Mouse (Mus musculus): ENCODE data around the gene Enho. TPM values are rescaled to one million over a fixed set of nuclear protein-coding genes. Genes with fewer than 3 reads are reported as not detected.

The Enho gene
- total RNA-seq, 2 experiments from 2014 or later: 62.1 to 66.9 TPM

DNA sequence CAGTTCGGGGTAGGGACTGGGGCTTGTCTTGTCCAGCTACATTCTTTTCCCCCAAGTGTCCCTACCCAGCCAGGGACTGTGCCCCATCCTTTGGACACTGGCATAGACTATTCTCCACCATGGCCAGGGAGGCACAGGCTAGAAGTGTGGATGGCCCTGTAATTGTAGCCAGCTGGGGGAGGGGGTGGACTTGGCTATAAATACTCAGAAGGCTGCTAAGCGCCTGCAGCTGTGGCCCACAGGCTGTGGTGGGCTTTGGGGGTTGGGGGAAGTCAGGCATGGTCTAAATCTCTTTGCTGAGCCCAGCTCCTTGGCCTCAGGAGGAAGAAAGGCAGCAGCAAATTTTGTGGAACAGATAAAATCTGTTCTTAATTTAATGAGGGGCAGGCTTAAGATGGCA is 4.2 kb downstream of the Enho start:
- no peak for DNase-seq (ENCODE audit: extremely low spot score in 1 of 2, low spot score in 1 of 2)

DNA sequence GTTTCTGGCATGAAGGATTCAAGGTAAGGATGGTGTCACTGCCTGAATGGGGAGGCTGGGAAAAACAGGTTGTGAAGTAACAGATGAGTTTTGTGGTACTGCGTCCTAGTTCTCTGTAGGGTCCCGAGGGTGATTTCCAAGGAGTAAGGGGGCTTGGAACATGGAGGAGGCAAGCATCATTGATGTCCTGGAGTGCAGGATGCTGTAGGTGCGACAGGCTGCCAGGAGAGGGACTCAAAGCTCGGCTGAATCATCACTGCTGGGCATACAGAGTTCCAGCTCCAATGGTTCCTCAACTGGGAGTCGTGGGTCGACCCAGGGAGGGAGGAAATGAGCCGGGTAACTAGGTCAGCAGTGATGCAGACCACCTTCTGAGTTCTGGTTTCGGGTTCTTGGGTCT is 4.9 kb downstream of the Enho start:
- no peak for DNase-seq (ENCODE audit: extremely low spot score in 1 of 2, low spot score in 1 of 2)

DNA sequence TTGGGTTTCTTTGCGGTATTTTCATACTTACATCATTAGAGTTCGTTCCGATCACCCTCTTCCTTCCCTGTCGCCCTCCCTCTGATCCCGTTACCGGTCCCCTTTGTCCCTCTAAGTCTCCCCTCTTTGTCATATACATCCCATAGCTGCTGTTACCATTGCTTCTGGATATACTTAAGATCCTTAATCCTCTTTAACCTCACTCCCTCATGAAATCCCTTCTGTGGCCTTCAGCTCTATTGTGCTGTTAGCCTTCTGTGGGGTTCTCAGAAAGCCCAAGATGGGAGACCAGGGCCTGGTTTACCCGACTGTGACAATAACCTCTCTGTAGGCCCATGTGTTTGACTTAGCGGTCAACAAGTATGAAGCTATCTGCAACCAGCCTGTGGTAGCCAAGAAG is 5.5 kb downstream of the Enho start:
- no peak for DNase-seq (ENCODE audit: extremely low spot score in 1 of 2, low spot score in 1 of 2)

DNA sequence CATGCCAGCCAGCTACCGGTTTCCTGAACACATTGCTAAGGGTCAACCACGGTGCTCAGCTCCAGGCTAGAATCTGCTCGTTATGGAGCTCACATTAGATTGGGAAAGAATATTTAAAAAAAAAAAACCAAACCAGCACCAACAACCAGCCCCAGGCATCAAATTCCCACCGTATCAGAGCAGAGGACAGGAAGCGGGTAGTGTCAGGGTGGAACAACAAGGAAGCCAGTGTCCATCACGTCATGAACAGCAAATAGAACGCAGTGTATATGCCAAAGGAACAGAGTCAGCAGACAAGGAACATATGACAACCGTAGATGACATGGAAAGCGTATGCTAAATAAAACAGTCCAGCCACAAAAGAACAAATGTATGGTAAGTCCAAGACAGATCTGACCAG is 7.1 kb downstream of the Enho start:
- DNase-seq (ENCODE audit: extremely low spot score in 1 of 2, low spot score in 1 of 2): no peak

DNA sequence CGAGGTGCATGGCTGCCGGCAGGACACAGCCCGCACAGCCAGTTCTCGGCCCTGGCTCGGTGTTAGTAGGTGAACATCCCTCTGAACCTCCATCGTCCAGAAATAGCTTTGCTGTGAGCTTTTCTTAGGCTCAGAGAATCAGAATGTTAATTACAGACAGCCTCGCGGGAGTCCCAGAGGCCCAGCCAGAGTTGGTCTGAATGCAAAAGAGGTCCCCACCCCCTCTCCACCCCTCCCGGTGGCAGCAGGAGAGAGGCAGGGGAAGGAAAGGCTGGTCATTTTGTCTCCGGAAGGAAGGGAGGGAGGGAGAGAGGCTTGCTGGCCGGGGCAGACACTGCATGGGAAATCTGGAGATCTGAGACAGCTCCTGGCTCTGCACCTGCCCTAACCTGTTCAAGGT is 8.7 kb downstream of the Enho start:
- DNase-seq (ENCODE audit: extremely low spot score in 1 of 2, low spot score in 1 of 2): peak in 1 of 2 experiments; percentile 34

DNA sequence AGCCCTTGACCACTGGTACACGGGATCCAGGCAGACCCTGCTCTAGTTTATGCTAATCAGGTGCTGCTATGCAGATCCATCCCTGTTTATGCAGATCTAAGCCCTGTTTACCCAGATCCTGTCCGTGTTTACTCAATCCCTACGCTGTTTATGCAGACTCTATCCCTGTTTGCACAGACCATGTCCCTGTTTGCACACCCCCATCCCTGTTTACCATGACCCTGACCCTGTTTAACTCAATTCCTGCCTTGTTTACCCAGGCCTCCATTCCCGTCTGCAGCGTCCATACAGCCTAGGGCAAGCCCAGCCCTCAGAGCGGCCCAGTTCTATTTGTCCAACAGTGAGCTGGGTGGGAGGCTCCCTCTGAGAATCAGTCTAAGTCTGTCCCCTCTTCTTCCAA is 9.9 kb downstream of the Enho start:
- DNase-seq (ENCODE audit: extremely low spot score in 1 of 2, low spot score in 1 of 2): no peak

DNA sequence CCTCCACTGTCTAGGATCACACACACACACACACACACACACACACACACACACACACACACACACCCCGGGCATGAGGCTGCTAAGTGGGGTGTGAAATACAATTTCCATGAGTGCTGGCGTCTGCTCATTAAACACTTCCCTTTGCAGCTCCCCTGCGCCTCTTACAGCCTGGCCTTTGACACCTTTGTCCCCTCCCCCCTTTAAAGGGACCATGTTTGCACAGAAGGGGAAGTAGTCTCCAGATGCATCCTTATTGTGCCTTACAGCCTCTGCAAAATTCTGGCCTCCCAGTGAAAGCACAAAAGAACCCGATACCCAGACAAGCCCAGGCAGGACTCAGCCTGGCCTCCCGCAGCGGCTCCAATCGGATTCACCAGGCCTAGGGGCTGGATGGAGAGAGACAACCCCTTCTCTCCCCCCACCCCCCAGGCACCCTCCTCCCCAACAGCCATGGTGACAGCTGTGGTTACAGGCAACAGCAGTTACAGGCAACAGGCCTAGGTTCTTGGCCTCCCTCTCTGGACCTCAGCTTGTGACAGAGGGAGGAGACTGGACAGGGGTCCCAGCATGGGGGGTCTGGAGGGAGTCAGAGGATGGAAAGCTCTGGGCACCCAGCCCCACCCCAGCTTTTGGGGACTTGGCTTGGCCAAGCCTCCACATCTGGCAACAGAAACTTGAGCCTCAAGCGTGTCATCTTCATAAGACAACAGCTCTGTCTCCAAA is 11.8 kb downstream of the Enho start:
- DNase-seq (ENCODE audit: extremely low spot score in 1 of 2, low spot score in 1 of 2): no peak

DNA sequence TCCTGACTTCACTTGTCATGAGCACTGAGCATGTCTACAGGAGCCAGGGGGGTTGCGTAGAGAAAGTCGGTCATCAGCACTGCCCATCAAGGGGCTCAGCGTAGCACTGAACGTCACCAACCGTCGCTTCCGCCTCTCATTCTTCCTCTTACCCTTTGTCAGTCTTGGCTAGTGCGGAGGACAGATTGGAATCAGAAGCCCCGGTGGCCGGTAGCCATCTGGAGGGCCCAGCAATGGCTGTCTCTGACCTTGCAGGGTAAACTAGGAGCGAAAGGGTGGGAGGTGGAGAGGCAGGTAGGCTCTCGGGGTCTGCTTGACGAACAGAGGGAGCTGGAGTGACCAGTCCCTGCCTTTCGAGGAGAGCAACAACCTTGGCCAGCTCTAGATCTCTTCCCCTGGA is 18.1 kb downstream of the Enho start:
- no peak for DNase-seq (ENCODE audit: extremely low spot score in 1 of 2, low spot score in 1 of 2)

DNA sequence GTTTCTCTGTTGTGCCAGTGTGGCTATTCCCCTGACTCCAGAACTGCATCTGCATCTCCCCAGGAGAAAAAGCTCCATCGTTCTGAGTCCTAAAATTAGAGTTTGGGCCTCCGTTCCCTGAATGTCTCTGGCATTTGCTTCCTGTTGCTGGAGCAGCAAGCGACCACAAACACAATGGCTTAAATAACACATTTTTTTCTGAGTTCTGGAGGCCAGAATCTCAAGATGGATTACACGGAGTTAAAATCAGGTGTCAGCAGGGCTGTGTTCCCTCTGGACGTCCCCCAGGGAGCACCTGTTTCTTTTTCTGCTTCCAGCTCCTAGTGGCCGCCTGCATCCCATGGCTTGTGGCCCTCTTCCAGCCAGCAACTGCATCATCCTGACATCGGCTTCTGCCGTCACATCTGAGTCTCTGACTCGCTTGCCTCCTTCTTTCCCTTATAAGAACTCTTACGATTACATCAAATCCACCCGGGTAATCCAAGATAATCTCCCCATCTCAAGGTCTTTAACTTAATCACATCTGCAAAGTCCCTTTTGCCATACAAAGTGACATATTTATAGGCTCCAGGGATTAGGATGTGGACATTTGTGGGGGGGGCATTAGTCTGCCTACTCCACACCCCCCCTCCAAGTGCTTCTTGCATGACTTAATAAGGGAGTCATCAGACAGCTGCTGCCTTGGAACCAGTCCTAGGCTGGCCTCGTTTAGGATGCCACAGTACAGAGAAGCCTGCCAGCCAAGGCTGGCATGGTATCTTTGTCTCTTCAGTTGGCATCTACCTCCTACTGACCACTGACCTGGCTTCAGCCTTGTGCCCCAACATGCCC is 21.0 kb downstream of the Enho start:
- DNase-seq (ENCODE audit: extremely low spot score in 1 of 2, low spot score in 1 of 2): no peak

DNA sequence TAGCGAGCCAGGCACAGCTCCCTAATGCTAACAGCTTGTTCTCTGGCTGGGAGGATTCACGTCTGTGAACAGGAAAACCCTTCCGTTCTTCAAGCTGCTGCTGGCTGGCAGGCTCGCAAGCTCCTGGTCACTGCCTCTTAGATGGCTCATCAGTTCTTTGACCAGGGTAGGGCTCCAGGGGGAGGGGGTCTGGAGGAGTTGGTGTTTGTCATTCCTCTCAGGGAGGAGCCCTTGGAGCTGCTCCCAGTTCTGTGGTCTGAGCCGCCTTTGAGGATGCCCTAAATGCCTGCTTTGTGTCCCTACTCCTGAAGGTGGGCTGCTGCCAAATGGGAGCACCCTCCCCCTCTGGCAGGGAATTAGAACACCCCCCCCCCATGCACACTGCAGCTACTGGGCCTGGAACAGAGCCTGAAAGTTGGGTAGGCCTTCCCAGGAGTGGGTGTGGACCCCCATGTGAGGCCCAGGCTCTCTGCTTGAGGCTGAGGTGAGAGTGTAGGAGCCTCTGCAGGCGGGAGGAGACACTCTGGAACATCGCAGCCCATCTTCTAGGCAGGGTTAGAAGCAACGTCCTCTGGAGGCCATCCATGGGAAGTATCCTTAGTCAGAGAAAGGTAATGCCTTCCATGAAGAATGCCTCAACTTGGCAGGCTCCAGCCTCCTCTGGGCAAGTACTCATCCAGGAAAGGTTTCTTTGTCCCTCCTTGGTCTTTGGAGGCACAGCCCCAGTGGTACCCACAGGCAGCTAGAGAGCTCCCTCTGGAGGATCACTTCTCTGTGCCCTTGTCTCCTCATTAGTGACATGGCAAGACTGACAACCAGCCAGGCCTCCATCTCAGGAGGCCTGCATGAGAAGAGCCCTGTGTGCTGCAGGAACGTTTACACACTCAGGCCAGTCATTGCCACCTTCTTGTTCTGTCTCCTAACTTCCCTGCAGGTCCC is 24.2 kb downstream of the Enho start:
- DNase-seq (ENCODE audit: extremely low spot score in 1 of 2, low spot score in 1 of 2): peak in 1 of 2 experiments; percentile 58

DNA sequence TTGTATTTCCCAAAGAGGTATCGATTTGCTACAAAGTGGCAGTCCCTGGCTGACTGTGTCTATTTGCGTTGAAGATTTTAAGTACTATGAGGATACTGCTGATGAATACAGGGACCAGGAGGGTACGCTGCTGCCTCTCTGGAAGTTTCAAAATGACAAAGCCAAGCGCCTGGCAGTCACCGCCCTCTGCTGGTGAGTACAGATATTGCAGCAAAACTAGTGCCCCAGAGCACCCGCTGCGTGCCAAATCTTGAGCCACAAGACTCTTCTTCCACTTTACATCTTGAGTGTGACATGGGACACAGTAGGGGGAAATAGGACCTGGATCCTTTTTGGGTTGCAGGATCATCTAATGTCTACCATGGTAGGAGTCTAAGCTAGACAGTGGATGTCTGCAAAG is 26.0 kb downstream of the Enho start:
- DNase-seq (ENCODE audit: extremely low spot score in 1 of 2, low spot score in 1 of 2): peak; percentile 82 to 93

DNA sequence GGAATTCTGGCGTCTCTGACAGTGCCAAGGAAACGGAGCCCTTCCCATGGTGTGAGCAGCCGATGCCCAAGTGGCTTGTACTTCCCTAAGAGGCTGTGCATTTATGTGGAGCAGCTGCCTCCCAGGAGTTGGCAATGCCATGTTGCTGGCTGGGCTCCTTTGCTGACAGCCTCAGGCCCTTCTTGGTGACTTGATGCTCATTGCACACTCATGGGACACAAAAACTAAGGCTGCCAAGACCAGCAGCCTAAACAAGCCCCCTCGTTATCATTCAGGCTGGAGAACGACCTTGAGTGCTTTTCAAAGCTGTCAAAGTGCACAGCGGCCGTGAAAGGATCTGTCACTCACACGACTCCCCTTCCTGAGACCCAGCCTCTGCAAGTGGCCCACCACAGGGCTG is 28.0 kb downstream of the Enho start:
- DNase-seq (ENCODE audit: extremely low spot score in 1 of 2, low spot score in 1 of 2): no peak

DNA sequence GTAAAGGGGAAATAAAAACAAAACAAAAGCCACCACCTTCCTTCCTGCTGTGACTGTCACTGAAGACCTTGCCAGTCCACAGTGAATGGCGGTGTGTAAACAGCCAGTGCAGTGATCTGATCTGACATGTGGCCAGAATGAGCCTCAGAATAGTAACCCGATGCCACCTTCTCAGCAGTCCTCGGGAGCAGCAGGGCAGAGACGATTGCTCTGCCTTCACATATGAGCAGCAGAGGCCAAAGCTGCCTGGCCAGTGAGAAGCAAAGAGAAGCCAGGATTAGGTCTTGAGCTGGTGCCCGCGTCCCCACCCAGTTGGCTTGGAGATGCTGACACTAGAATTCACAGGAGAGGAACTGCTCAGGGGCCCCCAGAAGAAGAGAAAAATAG is 29.5 kb downstream of the Enho start:
- no peak for DNase-seq (ENCODE audit: extremely low spot score in 1 of 2, low spot score in 1 of 2)

DNA sequence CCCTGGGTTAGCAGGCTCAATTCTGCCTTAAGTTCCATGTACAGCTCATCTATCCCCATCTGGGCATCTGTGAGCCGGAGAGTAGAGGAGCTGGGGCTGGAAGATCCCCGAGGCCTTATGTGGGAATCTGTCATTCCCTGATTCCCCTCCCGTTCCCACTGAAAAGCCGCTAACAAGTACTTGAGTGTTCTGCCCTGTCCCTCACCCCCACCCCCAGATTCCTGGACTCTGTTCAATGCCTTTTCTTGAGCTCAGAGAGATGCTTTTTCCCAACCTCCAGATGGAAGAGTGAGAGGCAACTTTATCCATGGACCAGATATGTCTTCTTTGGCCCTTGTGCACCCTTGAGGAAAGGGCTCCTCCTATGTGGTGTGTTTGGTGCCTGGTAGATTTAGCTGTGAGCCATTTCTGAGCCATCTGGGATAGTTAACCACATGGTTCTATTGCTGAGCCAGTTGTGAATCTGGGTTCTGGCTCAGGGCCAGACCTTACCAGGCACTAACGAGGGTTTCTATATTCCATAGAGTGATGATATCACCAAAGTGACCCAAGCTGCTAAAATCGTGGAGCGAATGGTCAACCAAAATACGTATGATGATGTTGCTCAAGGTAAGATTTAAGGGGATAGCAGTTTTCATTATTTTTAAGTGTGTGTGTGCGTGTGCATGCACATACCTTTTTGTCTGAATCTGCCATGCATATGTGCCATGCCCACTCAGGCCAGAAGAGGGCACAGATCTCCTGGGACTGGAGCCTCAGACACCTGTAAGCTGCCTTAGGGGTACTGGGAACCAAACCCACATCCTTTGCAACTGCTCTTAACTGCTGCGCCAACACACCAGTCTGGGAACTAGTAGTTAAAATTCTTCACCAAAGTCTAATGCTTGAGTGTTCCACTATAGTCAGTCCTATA is 30.2 kb downstream of the Enho start:
- DNase-seq (ENCODE audit: extremely low spot score in 1 of 2, low spot score in 1 of 2): no peak

DNA sequence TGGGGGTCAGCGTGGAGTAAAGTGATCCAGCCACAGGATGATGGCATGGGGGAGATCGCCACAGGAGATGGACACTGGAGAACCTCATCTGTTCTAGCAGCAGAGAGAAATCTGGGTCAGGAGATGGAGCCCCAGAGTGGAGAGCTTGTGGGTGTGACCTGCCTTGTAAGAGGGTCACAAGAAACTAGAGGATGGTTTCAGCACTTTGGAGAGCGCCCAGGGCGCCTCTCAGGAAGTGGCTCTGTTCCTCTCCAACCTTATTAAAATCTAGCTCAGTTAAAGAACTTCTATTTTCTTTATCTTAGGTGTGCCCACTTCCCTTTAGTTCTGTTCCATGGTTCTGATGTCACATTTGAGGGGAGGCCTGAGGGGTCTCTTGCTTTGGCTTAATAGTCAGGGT is 33.3 kb downstream of the Enho start:
- no peak for DNase-seq (ENCODE audit: extremely low spot score in 1 of 2, low spot score in 1 of 2)

DNA sequence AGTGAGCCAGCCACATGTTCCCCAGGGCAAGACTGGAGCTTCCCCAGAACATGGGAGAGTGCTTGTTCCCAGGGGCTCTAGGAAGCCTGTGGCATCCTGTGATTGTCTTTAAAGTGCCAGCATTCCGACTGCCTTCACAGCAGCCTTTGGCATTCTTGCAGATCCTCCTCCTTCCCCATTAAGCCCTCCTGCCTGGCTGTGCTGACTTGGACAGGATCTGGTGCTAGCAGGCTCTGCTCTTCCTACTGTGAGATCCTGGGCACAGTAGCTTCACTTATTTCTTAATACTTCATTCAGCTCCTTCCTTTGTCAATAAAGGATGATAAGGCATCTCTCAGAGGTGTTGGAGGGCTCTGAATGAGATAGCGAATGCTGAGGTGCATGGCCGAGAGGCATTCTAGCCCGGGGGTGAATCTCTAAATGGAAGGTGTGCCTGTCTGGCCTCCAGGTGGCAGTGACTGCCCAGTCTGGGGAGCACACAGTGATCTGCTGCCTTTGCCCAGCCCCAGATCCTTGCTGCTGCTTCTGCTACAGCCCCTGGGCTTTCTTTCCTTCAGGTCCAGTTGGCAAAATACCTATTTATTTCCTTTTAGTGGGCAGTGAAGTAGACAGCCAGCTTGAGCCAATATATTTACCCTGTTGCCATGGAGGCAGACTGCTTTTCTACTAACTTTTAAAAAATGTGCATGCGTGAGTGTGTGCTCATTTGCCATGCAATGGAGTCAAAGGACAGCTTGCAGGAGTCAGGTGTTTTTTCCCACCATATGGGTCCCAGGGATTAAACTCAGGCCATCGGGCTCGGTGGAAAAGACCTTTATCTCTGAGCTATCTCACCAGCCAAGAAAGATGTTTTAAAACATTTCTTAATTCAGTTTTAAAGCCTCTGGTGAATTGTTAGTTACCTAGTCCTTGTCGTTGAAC is 35.4 kb downstream of the Enho start:
- no peak for DNase-seq (ENCODE audit: extremely low spot score in 1 of 2, low spot score in 1 of 2)

DNA sequence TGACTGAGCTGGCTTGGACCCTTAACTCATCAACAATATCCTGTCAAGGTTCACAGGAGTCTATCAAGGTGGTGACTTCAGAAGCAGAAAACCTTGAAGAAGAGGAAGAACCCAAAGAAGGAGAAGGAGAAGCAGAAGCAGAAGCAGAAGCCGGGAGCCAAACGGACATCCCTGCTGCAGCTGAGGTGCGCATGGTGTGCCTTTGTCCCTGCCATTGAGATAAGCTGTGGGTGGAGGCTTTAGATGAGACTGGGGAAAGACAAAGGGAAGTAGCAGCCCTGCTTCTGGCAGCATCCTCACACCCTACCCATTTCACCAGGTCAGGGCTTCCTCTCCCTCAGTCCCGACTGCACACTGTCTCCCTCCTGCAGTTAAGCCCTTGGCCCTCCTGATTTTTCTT is 37.3 kb downstream of the Enho start:
- DNase-seq (ENCODE audit: extremely low spot score in 1 of 2, low spot score in 1 of 2): no peak

Measured in layer of hippocampus, postnatal 25 days (tissue).